Mouse (Mus musculus): ENCODE measurements around the gene Nlrp4f. TPM values are rescaled to one million over a fixed set of nuclear protein-coding genes. Genes with fewer than 3 reads are reported as not detected.

Nlrp4f gene
- total RNA-seq (2021), result not detected
- long read RNA-seq, experiment 1, result 0 reads
- long read RNA-seq, experiment 2, result 0 reads

- DNase-seq, result no peak
Observed at GRCm38 (mm10) chr13:65205877-65206276, at the start of gene Nlrp4f. Gene Nlrp4f (minus strand): TSS chr13:65205977.

DNA sequence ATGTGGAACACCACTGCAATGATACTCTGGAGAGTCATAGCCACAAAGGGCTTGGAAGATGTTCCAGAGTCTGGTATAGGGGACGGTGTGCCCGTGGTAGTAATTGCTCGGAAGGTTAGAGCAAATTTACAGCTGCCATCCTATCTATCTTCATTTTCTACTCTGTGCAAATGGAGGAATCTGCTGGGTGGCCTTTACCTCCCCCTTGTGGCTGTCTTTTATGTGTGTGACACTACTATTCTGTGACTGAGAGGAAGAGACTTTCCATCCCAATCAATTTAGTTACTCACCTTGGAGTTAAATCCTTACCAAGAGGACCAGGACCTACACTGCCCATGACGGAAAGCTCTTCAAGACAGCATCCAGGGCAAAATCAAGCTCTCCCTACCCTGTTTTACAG lies 37.5 kb upstream of the Nlrp4f start:
- no peak for DNase-seq

GRCm38 (mm10) chr13:65242319-65242787 lies 36.6 kb upstream of the Nlrp4f start:
- peak; percentile 9 for DNase-seq

- no peak for DNase-seq
Observed at GRCm38 (mm10) chr13:65241627-65242318, 36.0 kb upstream of the Nlrp4f start.

- peak; percentile 97 for DNase-seq
Observed at GRCm38 (mm10) chr13:65241099-65241626, 35.4 kb upstream of the Nlrp4f start.

DNA sequence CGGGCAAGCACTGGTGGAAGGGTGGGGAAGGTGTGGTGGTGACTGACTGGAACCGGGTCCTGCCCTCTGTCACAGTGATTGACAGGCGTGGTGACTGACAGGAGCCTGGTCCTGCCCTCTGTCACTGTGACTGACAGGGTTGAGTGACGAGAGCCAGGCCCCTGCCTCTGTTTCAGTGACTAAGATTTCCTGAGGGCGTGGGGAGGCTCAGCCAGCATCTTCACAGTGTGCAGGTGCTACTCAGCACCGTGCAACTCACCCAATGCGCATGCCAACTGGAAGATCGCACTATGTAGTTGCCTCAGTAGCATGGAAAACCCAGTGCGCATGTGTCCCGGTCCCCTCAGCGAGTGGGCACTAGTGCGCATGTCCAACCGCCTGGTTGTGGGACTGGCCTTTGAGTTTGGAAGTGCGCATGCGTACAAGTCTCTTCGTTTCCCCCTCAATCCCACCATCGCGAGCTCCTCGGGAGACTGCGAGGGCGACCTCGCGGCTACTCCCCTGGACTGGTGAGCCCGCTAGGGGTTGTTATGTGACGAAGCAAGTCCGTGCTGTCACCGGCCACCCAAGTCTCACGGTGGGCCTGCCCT lies 34.8 kb upstream of the Nlrp4f start:
- peak; percentile 94 for DNase-seq

DNA sequence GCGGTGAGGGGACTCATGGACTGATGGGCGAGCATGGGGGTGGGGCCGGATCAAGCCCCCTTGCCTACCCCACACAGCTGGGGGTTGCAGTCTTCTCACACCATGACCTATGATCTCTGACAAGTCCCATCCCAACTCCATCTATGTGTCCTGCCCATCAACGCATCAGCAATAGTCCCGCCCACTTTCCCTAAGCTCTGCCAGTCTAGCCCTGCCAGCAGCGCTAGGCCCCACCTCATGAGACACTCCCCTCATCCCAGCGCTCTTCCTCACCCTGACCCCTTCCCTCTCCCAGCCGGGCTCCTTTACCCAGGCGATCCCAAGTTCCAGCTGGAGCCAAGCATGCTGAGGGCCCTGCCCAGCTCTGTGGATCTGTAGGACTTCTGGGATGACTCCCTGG lies 31.4 kb upstream of the Nlrp4f start:
- DNase-seq, result no peak

- no peak for DNase-seq
Observed at GRCm38 (mm10) chr13:65226657-65227056, 20.9 kb upstream of the Nlrp4f start.

DNA sequence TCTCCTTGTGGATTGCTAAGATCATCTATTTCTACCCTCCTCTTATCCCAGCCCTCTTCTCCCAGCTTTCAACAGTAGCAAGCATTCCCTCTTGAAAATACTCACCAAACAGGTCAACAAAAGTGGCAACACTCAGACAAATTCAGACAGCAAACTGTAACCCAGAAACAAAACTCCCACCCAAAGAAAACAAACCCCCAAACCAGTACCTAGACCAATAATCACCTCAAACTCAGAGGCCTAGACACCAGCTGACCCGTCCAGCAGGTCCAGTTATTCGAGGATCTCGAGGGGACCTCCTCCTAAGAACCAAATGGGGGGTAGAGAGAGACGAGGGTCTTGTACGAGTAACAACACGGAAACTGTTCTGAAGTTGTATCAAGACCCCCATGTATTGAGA lies 20.2 kb upstream of the Nlrp4f start:
- no peak for DNase-seq

GRCm38 (mm10) chr13:65200667-65201066 lies 5.1 kb downstream of the Nlrp4f start:
- no peak for DNase-seq

GRCm38 (mm10) chr13:65176472-65177091 lies 29.2 kb downstream of the Nlrp4f start:
- peak; percentile 2 for DNase-seq

- DNase-seq, result peak; percentile 28
Observed at GRCm38 (mm10) chr13:65175734-65176471, 29.9 kb downstream of the Nlrp4f start.

GRCm38 (mm10) chr13:65174102-65174501 lies 31.7 kb downstream of the Nlrp4f start:
- no peak for DNase-seq

- no peak for DNase-seq
Observed at GRCm38 (mm10) chr13:65149940-65150339, 55.8 kb downstream of the Nlrp4f start, which contains the start of gene Olfr466. Gene Olfr466 (plus strand): TSS chr13:65150240.

- no peak for DNase-seq
Observed at GRCm38 (mm10) chr13:65137789-65138188, 68.0 kb downstream of the Nlrp4f start, which contains the start of gene Olfr465-ps1. Gene Olfr465-ps1 (plus strand): TSS chr13:65138089.

Other genes with a start within 250 kb of the Nlrp4f start
- not detected for gene Spata31d1c, start 172.9 kb downstream of the Nlrp4f start, total RNA-seq (2021)
- not detected for gene Prss47, start 153.2 kb downstream of the Nlrp4f start, total RNA-seq (2021)
- 10 to 100 TPM; 15.0 to 18.7 TPM for gene Mfsd14b, start 93.0 kb downstream of the Nlrp4f start, total RNA-seq (2021)
- gene Olfr465-ps1, start 67.9 kb downstream of the Nlrp4f start, total RNA-seq (2021), result not detected
- gene Olfr466, start 55.7 kb downstream of the Nlrp4f start, total RNA-seq (2021), result not detected
- not detected for gene Gm10775, start 53.6 kb upstream of the Nlrp4f start, total RNA-seq (2021)
- gene Zfp369, start 72.8 kb upstream of the Nlrp4f start, total RNA-seq (2021), result 10 to 100 TPM in 1 of 2 experiments, 1 to 10 TPM in 1; 9.2 to 12.7 TPM